Mouse (Mus musculus): Measurements from ENCODE around the gene Fam189b. TPM values are rescaled to one million over a fixed set of nuclear protein-coding genes. Genes with fewer than 3 reads are reported as not detected.

Fam189b gene
- 8.9 and 12.7 TPM in 2 replicates for total RNA-seq (2014; rRNA removed)
- 23.8 and 31.8 TPM in 2 replicates for polyA plus RNA-seq (2015; fragmentation: Nextera tagmentation; extraction: Ambion mirVana)

- Histone ChIP-seq H3K4me2 (ENCODE audit: low read depth) (peak within 1 kb of the TSS; percentile 93), H3K9ac (peak within 1 kb of the TSS; percentile 85), H3K4me3 (ENCODE audit: low read depth, low read length) (peak within 1 kb of the TSS; percentile 65), H3K4me1 (ENCODE audit: insufficient read depth) (peaks cover 20% of the 10 kb centered on the region), H3K27me3 (ENCODE audit: insufficient read depth, low read length) (no peaks in the 10 kb centered on the region), H3K9me3 (ENCODE audit: low read length) (no peaks in the 10 kb centered on the region), H3K27ac (ENCODE audit: low read depth, low read length) (peak within 1 kb of the TSS; percentile 89), H3K36me3 (ENCODE audit: insufficient read depth) (peaks cover 47% of the 10 kb centered on the region)
- peak; percentile 34; the same call in 1 of the 2 replicates for TF ChIP-seq CTCF (IDR thresholded peaks at IDR 0.05; ENCODE audit: low read depth)
- DNase-seq, result peak; percentile 90
- 5% methylated on average over 39 of the region's 39 CpGs for WGBS
- ATAC-seq, result peak; percentile 98
Observed at GRCm38 (mm10) chr3:89183058-89183958, at the start of gene Fam189b. Fam189b (plus strand) TSS chr3:89183143.

- H3K27ac ChIP-seq (ENCODE audit: low read depth, low read length), result no peak overlapping the region
- no peaks in the 10 kb centered on the region for H3K27me3 ChIP-seq (ENCODE audit: insufficient read depth, low read length)
Observed at GRCm38 (mm10) chr3:89133752-89134151, 49.2 kb upstream of the Fam189b start.

GRCm38 (mm10) chr3:89135958-89136357 is 47.0 kb upstream of the Fam189b start, which contains the start of gene Pklr:
Pklr (plus strand) TSS chr3:89136142.
- H3K4me3 ChIP-seq (ENCODE audit: low read depth, low read length), result no peak within 1 kb of the TSS
- DNase-seq, result no peak

More at GRCm38 (mm10) chr3:89133752-89134151, 49.2 kb upstream of the Fam189b start:
- 95% methylated on average over 1 of the region's 1 CpGs for WGBS
- ATAC-seq (no peak), DNase-seq (no peak)
- H3K4me2 ChIP-seq (ENCODE audit: low read depth), result no peak overlapping the region
- H3K4me1 ChIP-seq (ENCODE audit: insufficient read depth), result no peaks in the 10 kb centered on the region
- no peaks in the 10 kb centered on the region for H3K9me3 ChIP-seq (ENCODE audit: low read length)
- no peaks in the 10 kb centered on the region for H3K36me3 ChIP-seq (ENCODE audit: insufficient read depth)
- no peak overlapping the region for H3K4me3 ChIP-seq (ENCODE audit: low read depth, low read length)
- H3K9ac ChIP-seq, result no peak overlapping the region
- no peak for TF ChIP-seq CTCF (IDR thresholded peaks at IDR 0.05; ENCODE audit: low read depth)

GRCm38 (mm10) chr3:89136365-89136764 is 46.6 kb upstream of the Fam189b start:
- 44% methylated on average over 9 of the region's 9 CpGs for WGBS

More at GRCm38 (mm10) chr3:89135958-89136357, 47.0 kb upstream of the Fam189b start, which contains the start of gene Pklr:
- Histone ChIP-seq H3K9me3 (ENCODE audit: low read length) (no peaks in the 10 kb centered on the region), H3K4me2 (ENCODE audit: low read depth) (no peak within 1 kb of the TSS), H3K4me1 (ENCODE audit: insufficient read depth) (no peaks in the 10 kb centered on the region), H3K36me3 (ENCODE audit: insufficient read depth) (no peaks in the 10 kb centered on the region), H3K9ac (no peak within 1 kb of the TSS), H3K27me3 (ENCODE audit: insufficient read depth, low read length) (no peaks in the 10 kb centered on the region), H3K27ac (ENCODE audit: low read depth, low read length) (no peak within 1 kb of the TSS)
- WGBS, result 54% methylated on average over 3 of the region's 3 CpGs
- no peak for TF ChIP-seq CTCF (IDR thresholded peaks at IDR 0.05; ENCODE audit: low read depth)
- ATAC-seq, result no peak

GRCm38 (mm10) chr3:89144821-89145220 is 38.1 kb upstream of the Fam189b start:
- DNase-seq (no peak), ATAC-seq (no peak)
- TF ChIP-seq CTCF (IDR thresholded peaks at IDR 0.05; ENCODE audit: low read depth), result no peak

More at GRCm38 (mm10) chr3:89136365-89136764, 46.6 kb upstream of the Fam189b start:
- no peak for TF ChIP-seq CTCF (IDR thresholded peaks at IDR 0.05; ENCODE audit: low read depth)
- no peak overlapping the region for H3K9ac ChIP-seq
- H3K9me3 ChIP-seq (ENCODE audit: low read length), result no peaks in the 10 kb centered on the region
- H3K27ac ChIP-seq (ENCODE audit: low read depth, low read length), result no peak overlapping the region
- H3K27me3 ChIP-seq (ENCODE audit: insufficient read depth, low read length), result no peaks in the 10 kb centered on the region
- no peak overlapping the region for H3K4me3 ChIP-seq (ENCODE audit: low read depth, low read length)
- no peaks in the 10 kb centered on the region for H3K4me1 ChIP-seq (ENCODE audit: insufficient read depth)
- no peak for ATAC-seq
- no peak overlapping the region for H3K4me2 ChIP-seq (ENCODE audit: low read depth)
- H3K36me3 ChIP-seq (ENCODE audit: insufficient read depth), result no peaks in the 10 kb centered on the region
- DNase-seq, result no peak

GRCm38 (mm10) chr3:89145566-89145965 is 37.4 kb upstream of the Fam189b start:
- ATAC-seq, result no peak
- Histone ChIP-seq H3K9me3 (ENCODE audit: low read length) (no peaks in the 10 kb centered on the region), H3K27ac (ENCODE audit: low read depth, low read length) (no peak overlapping the region), H3K27me3 (ENCODE audit: insufficient read depth, low read length) (no peaks in the 10 kb centered on the region), H3K36me3 (ENCODE audit: insufficient read depth) (peaks cover 22% of the 10 kb centered on the region), H3K4me3 (ENCODE audit: low read depth, low read length) (no peak overlapping the region), H3K4me1 (ENCODE audit: insufficient read depth) (no peaks in the 10 kb centered on the region), H3K9ac (no peak overlapping the region), H3K4me2 (ENCODE audit: low read depth) (no peak overlapping the region)
- no peak for DNase-seq
- TF ChIP-seq CTCF (IDR thresholded peaks at IDR 0.05; ENCODE audit: low read depth), result no peak
- WGBS, result 20% methylated on average over 8 of the region's 8 CpGs

More at GRCm38 (mm10) chr3:89144821-89145220, 38.1 kb upstream of the Fam189b start:
- Histone ChIP-seq H3K36me3 (ENCODE audit: insufficient read depth) (peaks cover 14% of the 10 kb centered on the region), H3K9ac (no peak overlapping the region), H3K27ac (ENCODE audit: low read depth, low read length) (no peak overlapping the region), H3K4me3 (ENCODE audit: low read depth, low read length) (no peak overlapping the region), H3K9me3 (ENCODE audit: low read length) (no peaks in the 10 kb centered on the region), H3K4me2 (ENCODE audit: low read depth) (no peak overlapping the region), H3K4me1 (ENCODE audit: insufficient read depth) (no peaks in the 10 kb centered on the region), H3K27me3 (ENCODE audit: insufficient read depth, low read length) (no peaks in the 10 kb centered on the region)
- 86% methylated on average over 10 of the region's 10 CpGs for WGBS

Data from forebrain, postnatal 0 days (tissue).